In the genomic region with DNA sequence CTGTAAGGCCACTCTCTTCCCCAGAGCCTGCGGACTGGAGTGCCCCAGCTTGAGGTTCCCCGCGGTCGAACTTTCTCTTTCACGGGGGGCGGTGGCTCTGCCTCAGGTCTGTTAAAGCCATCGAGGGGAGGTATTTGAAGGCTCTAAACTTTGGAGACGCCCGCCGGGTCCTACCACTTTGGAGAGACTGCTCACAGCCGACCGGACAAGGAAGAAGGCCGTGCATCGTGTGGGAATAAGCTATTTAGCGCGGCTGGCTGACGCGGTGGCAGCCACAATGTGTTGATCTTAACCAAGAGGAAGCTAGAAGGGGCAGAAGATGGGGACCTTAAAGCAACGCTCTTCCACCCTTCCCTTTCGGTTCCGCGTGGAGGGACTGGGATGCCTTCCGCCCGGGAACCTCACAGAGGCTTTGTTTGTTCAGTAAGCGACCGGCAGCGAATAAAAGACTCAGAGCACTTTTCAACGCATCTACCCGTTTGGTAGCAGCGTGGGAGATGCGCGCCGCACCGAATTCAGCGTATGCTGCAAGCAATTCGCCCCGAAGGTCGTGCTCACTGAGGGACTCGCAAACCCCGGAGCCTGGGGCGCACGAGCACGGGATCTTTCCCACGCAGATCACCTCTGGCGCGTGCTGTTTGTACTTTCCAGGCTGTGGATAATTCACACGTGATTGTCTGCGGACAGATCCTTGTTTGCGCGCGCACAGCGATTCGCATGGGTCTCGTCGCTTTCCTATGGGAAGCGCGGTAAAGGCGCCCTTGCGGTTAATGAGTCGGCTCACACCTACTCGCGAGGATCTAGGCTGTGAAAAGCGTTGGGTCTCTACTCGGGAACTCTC, we compare ENCODE assay signal across 13 mouse cellular contexts. TPM values are rescaled to one million over a fixed set of nuclear protein-coding genes. Genes with fewer than 3 reads are reported as not detected.
A peak's percentile ranks its signal among the peaks of the same experiment; 100 is the strongest.
DNase-seq lines count a peak whose midpoint lies in the region; ATAC-seq and TF ChIP-seq lines count a peak whose summit lies in the region.
"Had no signal": no experiment of that assay in that cellular context is flagged by ENCODE, and none has a peak within 500 bp of the region (broad histone marks: within the 10 kb centered on the region; RNA-seq: fewer than 3 reads in every experiment).

No protein-coding gene starts in this region.

- peaks cover 6% of the 10 kb centered on the region; the same call in 1 of the 2 replicates for H3K4me1 ChIP-seq in lung, embryonic 14.5 days (ENCODE audit: insufficient read depth)
- no peaks in the 10 kb centered on the region for H3K4me1 ChIP-seq in brown adipose tissue, adult 24 weeks (ENCODE audit: control insufficient read depth, insufficient read depth, insufficient read length, low read length)
- peaks cover 8% of the 10 kb centered on the region for H3K4me1 ChIP-seq in embryonic facial prominence, embryonic 15.5 days
- H3K4me1 ChIP-seq: midbrain, embryonic 15.5 days had no signal

- peak overlapping the region; percentile 97 for H3K27ac ChIP-seq in lung, embryonic 14.5 days (ENCODE audit: low read depth)
- H3K27ac ChIP-seq in brown adipose tissue, adult 24 weeks (replicated peaks; ENCODE audit: low read depth, low read length): no peak overlapping the region
- no peak overlapping the region for H3K27ac ChIP-seq in embryonic facial prominence, embryonic 15.5 days (replicated peaks)
- H3K27ac ChIP-seq: layer of hippocampus, adult 2 months; midbrain, embryonic 15.5 days had no signal

- peak overlapping the region; percentile 81 for H3K4me2 ChIP-seq in lung, embryonic 14.5 days
- peak overlapping the region; percentile 12; the same call in 1 of the 2 replicates for H3K4me2 ChIP-seq in embryonic facial prominence, embryonic 15.5 days (replicated peaks)
- H3K4me2 ChIP-seq: midbrain, embryonic 15.5 days had no signal

- WGBS in lung, embryonic 14.5 days: under 1% methylated on average over 64 of the region's 64 CpGs
- WGBS in embryonic facial prominence, embryonic 15.5 days: under 1% methylated on average over 64 of the region's 64 CpGs

- no peaks in the 10 kb centered on the region for H3K36me3 ChIP-seq in lung, embryonic 14.5 days (ENCODE audit: insufficient read depth)
- H3K36me3 ChIP-seq in embryonic facial prominence, embryonic 15.5 days: no peaks in the 10 kb centered on the region
- H3K36me3 ChIP-seq: midbrain, embryonic 15.5 days had no signal

- peaks cover 84% of the 10 kb centered on the region for H3K27me3 ChIP-seq in lung, embryonic 14.5 days (ENCODE audit: insufficient read depth, low read length)
- H3K27me3 ChIP-seq in embryonic facial prominence, embryonic 15.5 days: peaks cover 100% of the 10 kb centered on the region

- ATAC-seq in lung, embryonic 14.5 days (ENCODE audit: insufficient read depth): no peak
- no peak for ATAC-seq in embryonic facial prominence, embryonic 15.5 days (ENCODE audit: insufficient number of reproducible peaks, low FRiP score, low TSS enrichment, low read depth)
- ATAC-seq: intestine, embryonic 16.5 days; midbrain, embryonic 15.5 days had no signal

- TF ChIP-seq CTCF in lung, embryonic 14.5 days (IDR thresholded peaks at IDR 0.05; ENCODE audit: low read depth): no peak

- peak overlapping the region; percentile 43 for H3K4me3 ChIP-seq in lung, embryonic 14.5 days (ENCODE audit: low read depth, low read length)
- H3K4me3 ChIP-seq in brown adipose tissue, adult 24 weeks (ENCODE audit: insufficient read depth, low read depth, low read length): 0 out of 2 replicates have a peak overlapping the region, but pooled peaks have one; percentile 9
- peak overlapping the region; percentile 15; the same call in 1 of the 2 replicates for H3K4me3 ChIP-seq in embryonic facial prominence, embryonic 15.5 days (replicated peaks)
- H3K4me3 ChIP-seq: layer of hippocampus, adult 2 months; midbrain, embryonic 15.5 days had no signal

- H3K9ac ChIP-seq in lung, embryonic 14.5 days: peak overlapping the region; percentile 90
- no peak overlapping the region for H3K9ac ChIP-seq in embryonic facial prominence, embryonic 15.5 days
- H3K9ac ChIP-seq: midbrain, embryonic 15.5 days had no signal

- DNase-seq in lung, embryonic 14.5 days: peak; percentile 71
- no peak for DNase-seq in lung, postnatal 25 days (ENCODE audit: low spot score)
- peak; percentile 12 for DNase-seq in lung, postnatal 36 days
- no peak for DNase-seq in MN1 (ENCODE audit: low spot score)
- DNase-seq in cerebellum, postnatal 14 days: no peak
- DNase-seq: thymus, postnatal 14 days had no signal

- H3K9me3 ChIP-seq in lung, embryonic 14.5 days (ENCODE audit: low read depth, low read length): no peaks in the 10 kb centered on the region
- no peaks in the 10 kb centered on the region for H3K9me3 ChIP-seq in embryonic facial prominence, embryonic 15.5 days (replicated peaks)
- H3K9me3 ChIP-seq: midbrain, embryonic 15.5 days had no signal

RNA-seq across cellular contexts. Expression of gene Tbx5, which starts 28.8 kb away (rescaled TPM):
- polyA plus RNA-seq in lung, embryonic 14.5 days (2014; fragmentation: Nextera tagmentation; extraction: Ambion mirVana): 57.7 and 59.4 TPM in 2 replicates
- 1.5 and 2.7 TPM in 2 replicates for polyA plus RNA-seq in brown adipose tissue, adult 24 weeks (2012; ENCODE audit: insufficient read depth, insufficient read length, missing spikeins)
- 0.71 and 1.8 TPM in 2 replicates for polyA plus RNA-seq in embryonic facial prominence, embryonic 15.5 days (2015; fragmentation: Nextera tagmentation; extraction: Ambion mirVana)
- polyA plus RNA-seq: cortical plate, adult 2 months; intestine, embryonic 16.5 days; liver, adult 2 months had no signal

Comparison
In these comparisons a context has a peak if more than half of its experiments do, and no peak if none do; other contexts are left out.
1. DNase-seq: peak in lung, embryonic 14.5 days (single experiment) and lung, postnatal 36 days (single experiment); none in lung, postnatal 25 days (single experiment), MN1 (single experiment) and cerebellum, postnatal 14 days (0 of 2).
2. RNA of gene Tbx5, which starts 28.8 kb away (polyA plus RNA-seq): 57.7 to 59.4 TPM in lung, embryonic 14.5 days; 1.5 to 2.7 TPM in brown adipose tissue, adult 24 weeks and 0.71 to 1.8 TPM in embryonic facial prominence, embryonic 15.5 days; every median in the first group is over 10 times any median in the second.
3. Peak in every context shown above with its lines, with median percentiles within 50 percentile points of each other: H3K4me3 ChIP-seq.